25 mouse cellular contexts compared by ENCODE assay signal in genomic region chr7:67115056-67115455, GRCm38 (mm10).
DNase-seq lines count a peak whose midpoint lies in the region; ATAC-seq lines count a peak whose summit lies in the region.
"Had no signal": no experiment of that assay in that cellular context is flagged by ENCODE, and none has a peak within 500 bp of the region (broad histone marks: within the 10 kb centered on the region; RNA-seq: fewer than 3 reads in every experiment).

No protein-coding gene starts in this region.

- ATAC-seq in embryonic facial prominence, embryonic 15.5 days (ENCODE audit: insufficient number of reproducible peaks, low FRiP score, low TSS enrichment, low read depth): peak; percentile 12; the same call in 1 of the 2 replicates
- 0 out of 2 replicates have a peak, but pooled peaks have one; percentile 18 for ATAC-seq in granulocyte monocyte progenitor cell, adult 5-6 weeks (replicated peaks; ENCODE audit: poor library complexity, severe bottlenecking)
- no peak for ATAC-seq in limb, embryonic 12.5 days (ENCODE audit: insufficient number of reproducible peaks, insufficient read depth, low FRiP score, low TSS enrichment, low read depth)
- ATAC-seq in limb, embryonic 15.5 days (ENCODE audit: insufficient number of reproducible peaks, low FRiP score, low TSS enrichment, low read depth): no peak
- ATAC-seq in erythroid progenitor cell, adult 5-6 weeks (replicated peaks; ENCODE audit: low FRiP score, poor library complexity, severe bottlenecking): no peak
- ATAC-seq: forebrain, embryonic 13.5 days; forebrain, embryonic 16.5 days; hindbrain, embryonic 16.5 days; intestine, embryonic 15.5 days; Patski had no signal

- H3K36me3 ChIP-seq in embryonic facial prominence, embryonic 15.5 days: no peaks in the 10 kb centered on the region
- H3K36me3 ChIP-seq in limb, embryonic 12.5 days: no peaks in the 10 kb centered on the region
- no peaks in the 10 kb centered on the region for H3K36me3 ChIP-seq in limb, embryonic 15.5 days
- H3K36me3 ChIP-seq: embryonic facial prominence, embryonic 13.5 days; G1E; hindbrain, embryonic 13.5 days; intestine, embryonic 15.5 days had no signal

- no peak overlapping the region for H3K27ac ChIP-seq in embryonic facial prominence, embryonic 15.5 days (replicated peaks)
- peak overlapping the region; percentile 59 for H3K27ac ChIP-seq in limb, embryonic 12.5 days
- peak overlapping the region; percentile 57 for H3K27ac ChIP-seq in limb, embryonic 15.5 days
- H3K27ac ChIP-seq: embryonic facial prominence, embryonic 13.5 days; forebrain, embryonic 13.5 days; heart, adult 2 months; hindbrain, embryonic 13.5 days; intestine, embryonic 15.5 days had no signal

- WGBS in embryonic facial prominence, embryonic 15.5 days: 64% methylated on average over 3 of the region's 3 CpGs
- WGBS in limb, embryonic 12.5 days: 62% methylated on average over 3 of the region's 3 CpGs
- WGBS in limb, embryonic 15.5 days: 40% methylated on average over 3 of the region's 3 CpGs

- H3K9me3 ChIP-seq in embryonic facial prominence, embryonic 15.5 days (replicated peaks): no peaks in the 10 kb centered on the region
- no peaks in the 10 kb centered on the region for H3K9me3 ChIP-seq in limb, embryonic 12.5 days
- H3K9me3 ChIP-seq in limb, embryonic 15.5 days: no peaks in the 10 kb centered on the region
- H3K9me3 ChIP-seq: embryonic facial prominence, embryonic 13.5 days; forebrain, embryonic 13.5 days; hindbrain, embryonic 13.5 days; intestine, embryonic 15.5 days had no signal

- H3K4me1 ChIP-seq in embryonic facial prominence, embryonic 15.5 days: peaks cover 10% of the 10 kb centered on the region
- peaks cover 36% of the 10 kb centered on the region for H3K4me1 ChIP-seq in limb, embryonic 12.5 days (replicated peaks)
- H3K4me1 ChIP-seq in limb, embryonic 15.5 days: peaks cover 35% of the 10 kb centered on the region
- H3K4me1 ChIP-seq: intestine, embryonic 15.5 days had no signal

- no peaks in the 10 kb centered on the region for H3K27me3 ChIP-seq in embryonic facial prominence, embryonic 15.5 days
- no peaks in the 10 kb centered on the region for H3K27me3 ChIP-seq in limb, embryonic 12.5 days
- H3K27me3 ChIP-seq in limb, embryonic 15.5 days: no peaks in the 10 kb centered on the region
- H3K27me3 ChIP-seq: embryonic facial prominence, embryonic 13.5 days; forebrain, embryonic 13.5 days; hindbrain, embryonic 13.5 days; intestine, embryonic 15.5 days had no signal

- H3K4me3 ChIP-seq in embryonic facial prominence, embryonic 15.5 days (replicated peaks): no peak overlapping the region
- no peak overlapping the region for H3K4me3 ChIP-seq in limb, embryonic 12.5 days (replicated peaks)
- H3K4me3 ChIP-seq in limb, embryonic 15.5 days: no peak overlapping the region
- H3K4me3 ChIP-seq: embryonic facial prominence, embryonic 13.5 days; forebrain, embryonic 13.5 days; heart, adult 2 months; hindbrain, embryonic 13.5 days; intestine, embryonic 15.5 days had no signal

- H3K4me2 ChIP-seq in embryonic facial prominence, embryonic 15.5 days (replicated peaks): no peak overlapping the region
- no peak overlapping the region for H3K4me2 ChIP-seq in limb, embryonic 12.5 days
- no peak overlapping the region for H3K4me2 ChIP-seq in limb, embryonic 15.5 days
- H3K4me2 ChIP-seq: embryonic facial prominence, embryonic 13.5 days; forebrain, embryonic 13.5 days; heart, embryonic 11.5 days; hindbrain, embryonic 13.5 days; intestine, embryonic 15.5 days had no signal

- H3K9ac ChIP-seq in embryonic facial prominence, embryonic 15.5 days: no peak overlapping the region
- H3K9ac ChIP-seq in limb, embryonic 12.5 days (replicated peaks): no peak overlapping the region
- no peak overlapping the region for H3K9ac ChIP-seq in limb, embryonic 15.5 days
- H3K9ac ChIP-seq: embryonic facial prominence, embryonic 13.5 days; forebrain, embryonic 13.5 days; hindbrain, embryonic 13.5 days; intestine, embryonic 15.5 days had no signal

- DNase-seq in frontal cortex, postnatal 10 days (ENCODE audit: low spot score in 2 of 2): no peak
- no peak for DNase-seq in kidney, adult 11 months
- DNase-seq: adrenal gland, adult 2 months; adrenal gland, postnatal 14 days; B cell, adult 2 months; cerebellum, adult 11 months; cerebellum, adult 2 months; cerebellum, adult 9-11 months; cerebellum, postnatal 25 days; gastrocnemius, postnatal 25 days; heart, adult 2 months had no signal

Comparison
In these comparisons a context has a peak if more than half of its experiments do, and no peak if none do; other contexts are left out.
1. ATAC-seq: peak in embryonic facial prominence, embryonic 15.5 days (single experiment) and granulocyte monocyte progenitor cell, adult 5-6 weeks (single experiment); none in limb, embryonic 12.5 days (single experiment), limb, embryonic 15.5 days (single experiment) and erythroid progenitor cell, adult 5-6 weeks (single experiment).